Mouse (Mus musculus) midbrain, embryonic 13.5 days (tissue): Measurements from ENCODE around the gene Rhobtb3. TPM values are rescaled to one million over a fixed set of nuclear protein-coding genes. Genes with fewer than 3 reads are reported as not detected.

Experiments
- ATAC-seq: fragments of 200-750 bp; cut with Nextera tagmentation; 2 replicates; pipeline ENCODE4 v1.8.0; 2017; ENCODE audit warnings: mild to moderate bottlenecking, moderate TSS enrichment, moderate library complexity
- H3K27ac ChIP-seq: fragments of 300-500 bp; sonication (generic); 2 replicates; pipeline ENCODE4 v1.5.1; 2015; ENCODE audit warnings: inconsistent platforms, mild to moderate bottlenecking, moderate library complexity
- H3K27me3 ChIP-seq: fragments of 300-500 bp; sonication (generic); 2 replicates; pipeline ENCODE4 v1.6.1; 2015; ENCODE audit warnings: mild to moderate bottlenecking, inconsistent platforms
- H3K36me3 ChIP-seq: fragments of 300-500 bp; sonication (generic); 2 replicates; pipeline ENCODE4 v1.6.1; 2015; ENCODE audit warnings: mild to moderate bottlenecking, inconsistent platforms
- H3K4me1 ChIP-seq: fragments of 300-500 bp; sonication (generic); replicated peaks from 2 replicates; pipeline ENCODE4 v1.6.1; 2015; ENCODE audit warnings: inconsistent platforms
- H3K4me2 ChIP-seq: fragments of 300-500 bp; sonication (generic); replicated peaks from 2 replicates; pipeline ENCODE4 v1.6.1; 2015; ENCODE audit warnings: moderate library complexity, mild to moderate bottlenecking, inconsistent platforms
- H3K4me3 ChIP-seq: fragments of 300-500 bp; sonication (generic); replicated peaks from 2 replicates; pipeline ENCODE4 v1.5.1; 2015; ENCODE audit warnings: mild to moderate bottlenecking, inconsistent platforms
- H3K9ac ChIP-seq: fragments of 300-500 bp; sonication (generic); replicated peaks from 2 replicates; pipeline ENCODE4 v1.6.1; 2015; ENCODE audit warnings: mild to moderate bottlenecking, inconsistent platforms
- H3K9me3 ChIP-seq: fragments of 300-500 bp; sonication (generic); 2 replicates; pipeline ENCODE4 v1.6.1; 2016; ENCODE audit warnings: mild to moderate bottlenecking, inconsistent platforms
- WGBS: fragments of 180-500 bp; shearing (Covaris S2); methylation state at CpG from one replicate; pipeline ENCODE4 v1.1.7; 2015; 5-methylcytosine and 5-hydroxymethylcytosine counted together
- polyA plus RNA-seq: library from polyadenylated mRNA; unstranded; fragments of >200 nt; fragmentation: Nextera tagmentation; extraction: Ambion mirVana; gene quantifications from 2 replicates; pipeline ENCODE4 v1.2.1, GENCODE M21; 2015

Rhobtb3 gene
- polyA plus RNA-seq, 1 experiment from 2014 or later, result 32.9 TPM

- no peak for ATAC-seq
- H3K27ac ChIP-seq, result no peak overlapping the region
- no peaks in the 10 kb centered on the region for H3K27me3 ChIP-seq
- no peaks in the 10 kb centered on the region for H3K36me3 ChIP-seq
- H3K4me3 ChIP-seq, result no peak overlapping the region
- H3K9me3 ChIP-seq, result no peaks in the 10 kb centered on the region
- H3K4me2 ChIP-seq, result no peak overlapping the region
- peaks cover 30% of the 10 kb centered on the region for H3K4me1 ChIP-seq
- H3K9ac ChIP-seq, result no peak overlapping the region
- WGBS, result 94% methylated on average over 5 of the region's 5 CpGs
Measured at GRCm38 (mm10) chr13:75843331-75843730, 100.4 kb downstream of the Rhobtb3 start.

- Histone ChIP-seq H3K4me2 (0 out of 2 replicates have a peak overlapping the region, but pooled peaks have one; percentile 65), H3K9me3 (no peaks in the 10 kb centered on the region), H3K9ac (no peak overlapping the region), H3K36me3 (no peaks in the 10 kb centered on the region), H3K4me3 (no peak overlapping the region), H3K27me3 (no peaks in the 10 kb centered on the region), H3K4me1 (peaks cover 30% of the 10 kb centered on the region), H3K27ac (no peak overlapping the region)
- 77% methylated on average over 3 of the region's 3 CpGs for WGBS
- ATAC-seq, result no peak
Measured at GRCm38 (mm10) chr13:75841950-75842349, 101.8 kb downstream of the Rhobtb3 start.

GRCm38 (mm10) chr13:75840752-75841285 is 102.9 kb downstream of the Rhobtb3 start:
- Histone ChIP-seq H3K27me3 (no peaks in the 10 kb centered on the region), H3K27ac (no peak overlapping the region; the same call in 1 of the 2 replicates), H3K4me3 (peak overlapping the region; percentile 54), H3K9ac (peak overlapping the region; percentile 60; the same call in 1 of the 2 replicates), H3K4me1 (peaks cover 30% of the 10 kb centered on the region), H3K9me3 (no peaks in the 10 kb centered on the region), H3K36me3 (no peaks in the 10 kb centered on the region), H3K4me2 (peak overlapping the region; percentile 65)
- 55% methylated on average over 6 of the region's 6 CpGs for WGBS
- ATAC-seq, result peak; percentile 3; the same call in 1 of the 2 replicates

- no peaks in the 10 kb centered on the region for H3K36me3 ChIP-seq
- peaks cover 30% of the 10 kb centered on the region for H3K4me1 ChIP-seq
- H3K9me3 ChIP-seq, result no peaks in the 10 kb centered on the region
- no peaks in the 10 kb centered on the region for H3K27me3 ChIP-seq
- peak within 1 kb of the TSS; percentile 70 for H3K27ac ChIP-seq
- peak; percentile 90 for ATAC-seq
- WGBS, result 2% methylated on average over 12 of the region's 12 CpGs
- peak within 1 kb of the TSS; percentile 65 for H3K4me2 ChIP-seq
- peak within 1 kb of the TSS; percentile 54 for H3K4me3 ChIP-seq
- H3K9ac ChIP-seq, result peak within 1 kb of the TSS; percentile 60
Measured at GRCm38 (mm10) chr13:75839719-75840481, 103.8 kb downstream of the Rhobtb3 start, which contains the start of gene Glrx. TSS of gene Glrx (plus strand) at chr13:75839868.

- 95% methylated on average over 4 of the region's 4 CpGs for WGBS
- no peak overlapping the region for H3K4me3 ChIP-seq
- H3K27me3 ChIP-seq, result no peaks in the 10 kb centered on the region
- H3K4me2 ChIP-seq, result no peak overlapping the region
- no peaks in the 10 kb centered on the region for H3K9me3 ChIP-seq
- H3K9ac ChIP-seq, result no peak overlapping the region
- no peak for ATAC-seq
- H3K4me1 ChIP-seq, result peaks cover 30% of the 10 kb centered on the region
- no peak overlapping the region for H3K27ac ChIP-seq
- no peaks in the 10 kb centered on the region for H3K36me3 ChIP-seq
Measured at GRCm38 (mm10) chr13:75838506-75838905, 105.2 kb downstream of the Rhobtb3 start.

GRCm38 (mm10) chr13:75835461-75835860 is 108.3 kb downstream of the Rhobtb3 start:
- Histone ChIP-seq H3K36me3 (no peaks in the 10 kb centered on the region), H3K4me3 (no peak overlapping the region), H3K9me3 (no peaks in the 10 kb centered on the region), H3K4me2 (no peak overlapping the region), H3K9ac (no peak overlapping the region), H3K27me3 (no peaks in the 10 kb centered on the region), H3K27ac (no peak overlapping the region), H3K4me1 (peaks cover 9% of the 10 kb centered on the region; the same call in 1 of the 2 replicates)
- 68% methylated on average over 2 of the region's 2 CpGs for WGBS
- ATAC-seq, result no peak

- Histone ChIP-seq H3K9me3 (no peaks in the 10 kb centered on the region), H3K9ac (no peak overlapping the region), H3K27me3 (no peaks in the 10 kb centered on the region), H3K4me3 (no peak overlapping the region), H3K4me1 (no peaks in the 10 kb centered on the region), H3K27ac (no peak overlapping the region), H3K36me3 (no peaks in the 10 kb centered on the region), H3K4me2 (no peak overlapping the region)
- ATAC-seq, result no peak
Measured at GRCm38 (mm10) chr13:75833499-75833898, 110.2 kb downstream of the Rhobtb3 start.

GRCm38 (mm10) chr13:75832697-75833096 is 111.0 kb downstream of the Rhobtb3 start:
- Histone ChIP-seq H3K36me3 (no peaks in the 10 kb centered on the region), H3K27me3 (no peaks in the 10 kb centered on the region), H3K9me3 (no peaks in the 10 kb centered on the region), H3K4me1 (no peaks in the 10 kb centered on the region), H3K27ac (no peak overlapping the region), H3K9ac (no peak overlapping the region), H3K4me2 (no peak overlapping the region), H3K4me3 (no peak overlapping the region)
- no peak for ATAC-seq

- no peak for ATAC-seq
- no peak overlapping the region for H3K4me3 ChIP-seq
- no peaks in the 10 kb centered on the region for H3K27me3 ChIP-seq
- H3K27ac ChIP-seq, result no peak overlapping the region
- no peaks in the 10 kb centered on the region for H3K4me1 ChIP-seq
- 90% methylated on average over 6 of the region's 6 CpGs for WGBS
- no peak overlapping the region for H3K9ac ChIP-seq
- no peaks in the 10 kb centered on the region for H3K9me3 ChIP-seq
- no peak overlapping the region for H3K4me2 ChIP-seq
- no peaks in the 10 kb centered on the region for H3K36me3 ChIP-seq
Measured at GRCm38 (mm10) chr13:75831710-75832109, 112.0 kb downstream of the Rhobtb3 start.

- Histone ChIP-seq H3K4me1 (no peaks in the 10 kb centered on the region), H3K9me3 (no peaks in the 10 kb centered on the region), H3K9ac (no peak overlapping the region), H3K4me2 (no peak overlapping the region), H3K27ac (no peak overlapping the region), H3K4me3 (no peak overlapping the region), H3K27me3 (no peaks in the 10 kb centered on the region), H3K36me3 (no peaks in the 10 kb centered on the region)
- WGBS, result 88% methylated on average over 1 of the region's 1 CpGs
- no peak for ATAC-seq
Measured at GRCm38 (mm10) chr13:75830708-75831107, 113.0 kb downstream of the Rhobtb3 start.

GRCm38 (mm10) chr13:75825388-75825787 is 118.3 kb downstream of the Rhobtb3 start:
- 94% methylated on average over 1 of the region's 1 CpGs for WGBS

GRCm38 (mm10) chr13:75824611-75825319 is 119.0 kb downstream of the Rhobtb3 start:
- Histone ChIP-seq H3K4me2 (no peak overlapping the region), H3K36me3 (no peaks in the 10 kb centered on the region), H3K27me3 (no peaks in the 10 kb centered on the region), H3K4me1 (no peaks in the 10 kb centered on the region), H3K9ac (no peak overlapping the region), H3K9me3 (no peaks in the 10 kb centered on the region), H3K4me3 (no peak overlapping the region), H3K27ac (no peak overlapping the region)
- WGBS, result 83% methylated on average over 5 of the region's 5 CpGs
- ATAC-seq, result no peak

More at GRCm38 (mm10) chr13:75825388-75825787, 118.3 kb downstream of the Rhobtb3 start:
- Histone ChIP-seq H3K27me3 (no peaks in the 10 kb centered on the region), H3K36me3 (no peaks in the 10 kb centered on the region), H3K4me1 (no peaks in the 10 kb centered on the region), H3K4me3 (no peak overlapping the region), H3K9me3 (no peaks in the 10 kb centered on the region), H3K4me2 (no peak overlapping the region), H3K9ac (no peak overlapping the region), H3K27ac (no peak overlapping the region)
- ATAC-seq, result no peak
